Mouse (Mus musculus) cortical plate, adult 2 months (tissue): ENCODE results near the gene Chchd2. TPM values are rescaled to one million over a fixed set of nuclear protein-coding genes. Genes with fewer than 3 reads are reported as not detected.
A peak's percentile ranks its signal among the peaks of the same experiment; 100 is the strongest.

Source experiments
- H3K27ac ChIP-seq: fragments of 200-500 bp; 2 replicates; pipeline ENCODE4 v1.5.1; 2012; ENCODE audit warnings: low read length, control low read depth, inconsistent platforms; ENCODE audit not compliant: insufficient read depth
- H3K4me1 ChIP-seq: fragments of 200-500 bp; 2 replicates; pipeline ENCODE4 v1.6.1; 2011; ENCODE audit warnings: low read length; ENCODE audit not compliant: control insufficient read depth, insufficient read depth
- H3K4me3 ChIP-seq: fragments of 200-500 bp; 2 replicates; pipeline ENCODE4 v1.5.1; 2011; ENCODE audit warnings: mild to moderate bottlenecking, low read length, control low read depth; ENCODE audit not compliant: insufficient read depth
- CTCF ChIP-seq: fragments of 200-500 bp; IDR thresholded peaks from 2 replicates; pipeline ENCODE4 v1.5.1; 2011; ENCODE audit warnings: mild to moderate bottlenecking, control low read depth, low read length; ENCODE audit not compliant: insufficient read depth; ENCODE audit errors: extremely low read depth
- POLR2A ChIP-seq: fragments of 200-500 bp; IDR thresholded peaks from 2 replicates; pipeline ENCODE4 v1.6.1; 2011; ENCODE audit warnings: mild to moderate bottlenecking, low read length, control low read depth; ENCODE audit not compliant: insufficient read depth; ENCODE audit errors: extremely low read depth
- polyA plus RNA-seq: library from polyadenylated mRNA; depleted of rRNA; stranded (reverse); fragments of >200 nt; gene quantifications from 2 replicates; pipeline ENCODE4 v1.2.3, GENCODE M21; 2012; rRNA removed

Chchd2 gene
- polyA plus RNA-seq, 1 experiment, result 800 TPM

DNA sequence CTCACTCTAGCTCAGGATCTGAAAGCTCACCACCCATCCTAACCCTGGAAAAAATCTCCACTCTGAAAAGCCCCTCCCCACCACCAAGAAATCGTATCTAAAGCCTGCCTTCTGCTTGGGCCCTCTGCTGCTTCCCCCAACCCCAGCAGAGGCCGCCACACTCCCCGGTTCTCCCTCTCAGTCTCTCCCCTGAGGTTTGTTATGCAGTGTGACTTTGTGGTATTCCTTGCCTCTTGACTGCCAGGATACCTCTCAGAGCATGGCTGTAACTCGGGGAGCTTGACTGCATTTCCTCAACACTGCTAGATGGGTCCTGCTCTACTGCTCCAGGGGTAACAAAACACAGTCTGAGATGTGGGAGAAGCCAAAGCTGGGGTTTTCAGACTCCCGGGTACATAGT lies 32.1 kb downstream of the Chchd2 start:
- H3K27ac ChIP-seq, result no peak overlapping the region
- no peak overlapping the region for H3K4me3 ChIP-seq
- no peaks in the 10 kb centered on the region for H3K4me1 ChIP-seq
- TF ChIP-seq POLR2A, result no peak
- no peak for TF ChIP-seq CTCF

- no peak for TF ChIP-seq CTCF
- TF ChIP-seq POLR2A, result no peak
- H3K4me3 ChIP-seq, result peak overlapping the region; percentile 61
- 0 out of 2 replicates have a peak, but pooled peaks cover 1% of the 10 kb centered on the region for H3K4me1 ChIP-seq
- H3K27ac ChIP-seq, result no peak overlapping the region
These were observed 39.8 kb downstream of the Chchd2 start for GRCm38 (mm10) chr5:129847558-129847820.

GRCm38 (mm10) chr5:129846752-129847557 lies 40.3 kb downstream of the Chchd2 start, which contains the start of gene Sumf2:
Sumf2 (plus strand) TSS chr5:129846986.
- peak within 1 kb of the TSS; percentile 61 for H3K4me3 ChIP-seq
- TF ChIP-seq POLR2A, result peak; percentile 98
- TF ChIP-seq CTCF, result no peak
- 0 out of 2 replicates have a peak, but pooled peaks cover 1% of the 10 kb centered on the region for H3K4me1 ChIP-seq
- H3K27ac ChIP-seq, result no peak within 1 kb of the TSS

GRCm38 (mm10) chr5:129844848-129845247 lies 42.4 kb downstream of the Chchd2 start:
- no peak for TF ChIP-seq CTCF
- TF ChIP-seq POLR2A, result no peak
- Histone ChIP-seq H3K4me1 (0 out of 2 replicates have a peak, but pooled peaks cover 1% of the 10 kb centered on the region), H3K27ac (no peak overlapping the region), H3K4me3 (no peak overlapping the region)

Other genes with a start within 250 kb of the Chchd2 start
- gene Zfp11, start 217.4 kb downstream of the Chchd2 start, polyA plus RNA-seq, result 5.2 and 5.9 TPM in 2 replicates
- not detected in 2 replicates for gene Sept14, start 179.0 kb downstream of the Chchd2 start, polyA plus RNA-seq
- 100 and 111 TPM in 2 replicates for gene Mrps17, start 172.0 kb downstream of the Chchd2 start, polyA plus RNA-seq
- gene Nipsnap2, start 162.4 kb downstream of the Chchd2 start, polyA plus RNA-seq, result 84.1 and 88.4 TPM in 2 replicates
- gene Psph, start 100.0 kb downstream of the Chchd2 start, polyA plus RNA-seq, result 27.4 and 27.5 TPM in 2 replicates
- gene Sumf2, start 40.5 kb downstream of the Chchd2 start, polyA plus RNA-seq, result 16.8 and 19.2 TPM in 2 replicates
- gene Zbed5, start 8.3 kb upstream of the Chchd2 start, polyA plus RNA-seq, result 5.6 and 6.8 TPM in 2 replicates
- 38.1 and 39.9 TPM in 2 replicates for gene Phkg1, start 11.1 kb upstream of the Chchd2 start, polyA plus RNA-seq
- 4.2 and 5.1 TPM in 2 replicates for gene Nupr1l, start 21.1 kb upstream of the Chchd2 start, polyA plus RNA-seq
- gene Vkorc1l1, start 54.5 kb upstream of the Chchd2 start, polyA plus RNA-seq, result 39.4 and 39.5 TPM in 2 replicates
- gene Gusb, start 115.6 kb upstream of the Chchd2 start, polyA plus RNA-seq, result 20.2 and 20.9 TPM in 2 replicates
- 33.0 and 33.2 TPM in 2 replicates for gene Asl, start 141.8 kb upstream of the Chchd2 start, polyA plus RNA-seq
- 41.3 and 44.5 TPM in 2 replicates for gene Crcp, start 141.8 kb upstream of the Chchd2 start, polyA plus RNA-seq
- gene Tpst1, start 185.9 kb upstream of the Chchd2 start, polyA plus RNA-seq, result 32.8 and 33.0 TPM in 2 replicates